In the genomic region with DNA sequence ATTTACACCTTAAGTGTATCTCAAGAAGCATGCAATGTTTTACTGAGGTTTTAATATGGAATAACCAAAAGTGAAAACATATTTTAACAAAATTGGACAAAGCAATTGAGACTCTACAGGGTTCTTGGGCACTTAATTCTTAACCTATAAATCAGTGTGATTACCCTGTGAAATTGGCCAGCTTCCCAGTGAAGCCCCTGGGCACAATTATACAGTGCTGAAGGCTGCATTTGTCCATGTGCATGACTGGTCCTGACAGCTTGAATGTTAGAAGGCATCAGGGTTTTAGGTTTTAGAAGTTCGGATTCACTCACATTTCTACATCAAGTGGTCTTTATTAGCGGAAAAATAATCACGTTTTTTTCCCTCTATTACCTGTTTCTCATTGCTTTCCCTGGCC, we compare ENCODE assay signal across 15 mouse cellular contexts.
DNase-seq lines count a peak whose midpoint lies in the region; ATAC-seq and TF ChIP-seq lines count a peak whose summit lies in the region.
"Had no signal": no experiment of that assay in that cellular context is flagged by ENCODE, and none has a peak within 500 bp of the region (broad histone marks: within the 10 kb centered on the region; RNA-seq: fewer than 3 reads in every experiment).

No protein-coding gene starts in this region.

- H3K9me3 ChIP-seq in forebrain, embryonic 14.5 days (replicated peaks; ENCODE audit: control insufficient read depth, low read length) = no peaks in the 10 kb centered on the region
- H3K9me3 ChIP-seq in forebrain, embryonic 15.5 days = no peaks in the 10 kb centered on the region
- no peaks in the 10 kb centered on the region for H3K9me3 ChIP-seq in midbrain, postnatal 0 days (ENCODE audit: low read length)
- no peaks in the 10 kb centered on the region for H3K9me3 ChIP-seq in midbrain, embryonic 11.5 days (ENCODE audit: control insufficient read depth, low read length)
- H3K9me3 ChIP-seq in limb, embryonic 12.5 days = peaks cover 4% of the 10 kb centered on the region; the same call in 1 of the 2 replicates
- H3K9me3 ChIP-seq: embryonic facial prominence, embryonic 15.5 days; heart, embryonic 10.5 days; liver, embryonic 15.5 days had no signal

- H3K36me3 ChIP-seq in forebrain, embryonic 14.5 days (ENCODE audit: control insufficient read depth, insufficient read depth, low read length) = no peaks in the 10 kb centered on the region
- H3K36me3 ChIP-seq in forebrain, embryonic 15.5 days = no peaks in the 10 kb centered on the region
- H3K36me3 ChIP-seq in midbrain, postnatal 0 days (ENCODE audit: insufficient read depth, low read length) = no peaks in the 10 kb centered on the region
- H3K36me3 ChIP-seq in midbrain, embryonic 11.5 days (ENCODE audit: control insufficient read depth, insufficient read depth, low read length) = no peaks in the 10 kb centered on the region
- no peaks in the 10 kb centered on the region for H3K36me3 ChIP-seq in limb, embryonic 12.5 days
- H3K36me3 ChIP-seq: embryonic facial prominence, embryonic 15.5 days; heart, embryonic 10.5 days; liver, embryonic 15.5 days had no signal

- no peak overlapping the region for H3K27ac ChIP-seq in forebrain, embryonic 14.5 days (ENCODE audit: low read depth, low read length)
- no peak overlapping the region for H3K27ac ChIP-seq in forebrain, embryonic 15.5 days (replicated peaks)
- H3K27ac ChIP-seq in midbrain, postnatal 0 days (ENCODE audit: low read depth, low read length) = no peak overlapping the region
- H3K27ac ChIP-seq in midbrain, embryonic 11.5 days (ENCODE audit: low read depth, low read length) = no peak overlapping the region
- peak overlapping the region; percentile 20; the same call in 1 of the 2 replicates for H3K27ac ChIP-seq in limb, embryonic 12.5 days
- H3K27ac ChIP-seq: embryonic facial prominence, embryonic 15.5 days; heart, embryonic 10.5 days; left cerebral cortex, adult 2 months; liver, embryonic 15.5 days had no signal

- peak; percentile 33 for DNase-seq in forebrain, embryonic 14.5 days (ENCODE audit: low spot score)
- DNase-seq in midbrain, postnatal 0 days (ENCODE audit: low spot score) = peak; percentile 70
- DNase-seq in midbrain, embryonic 11.5 days (ENCODE audit: low spot score, missing footprints) = no peak
- no peak for DNase-seq in gastrocnemius, postnatal 10 days
- no peak for DNase-seq in heart, postnatal 25 days (ENCODE audit: low spot score)
- DNase-seq: adrenal gland, adult 2 months; right cerebral cortex, postnatal 14 days had no signal

- intact Hi-C loops in heart, postnatal 25 days (cut with DNase I) = loop anchor here (10.0 kb wide), 1 partner anchor 149 kb away; no protein-coding TSS in a partner anchor

- H3K9ac ChIP-seq in forebrain, embryonic 14.5 days (ENCODE audit: low read length) = no peak overlapping the region
- no peak overlapping the region for H3K9ac ChIP-seq in forebrain, embryonic 15.5 days (replicated peaks)
- no peak overlapping the region for H3K9ac ChIP-seq in midbrain, postnatal 0 days (replicated peaks; ENCODE audit: low read length, poor library complexity, severe bottlenecking)
- H3K9ac ChIP-seq in midbrain, embryonic 11.5 days (ENCODE audit: low read length) = no peak overlapping the region
- no peak overlapping the region for H3K9ac ChIP-seq in limb, embryonic 12.5 days (replicated peaks)
- H3K9ac ChIP-seq: embryonic facial prominence, embryonic 15.5 days; liver, embryonic 15.5 days had no signal

- TF ChIP-seq CTCF in midbrain, postnatal 0 days (IDR thresholded peaks at IDR 0.05) = no peak

- H3K27me3 ChIP-seq in forebrain, embryonic 14.5 days (replicated peaks; ENCODE audit: control insufficient read depth, insufficient read depth, low read length) = no peaks in the 10 kb centered on the region
- H3K27me3 ChIP-seq in forebrain, embryonic 15.5 days = no peaks in the 10 kb centered on the region
- H3K27me3 ChIP-seq in midbrain, postnatal 0 days (ENCODE audit: insufficient read depth, low read length) = no peaks in the 10 kb centered on the region
- H3K27me3 ChIP-seq in midbrain, embryonic 11.5 days (ENCODE audit: control insufficient read depth, insufficient read depth, low read length) = no peaks in the 10 kb centered on the region
- H3K27me3 ChIP-seq in limb, embryonic 12.5 days = no peaks in the 10 kb centered on the region
- H3K27me3 ChIP-seq: embryonic facial prominence, embryonic 15.5 days; liver, embryonic 15.5 days; Patski had no signal

- WGBS in forebrain, embryonic 14.5 days = 67% methylated on average over 3 of the region's 3 CpGs
- 71% methylated on average over 3 of the region's 3 CpGs for whole genome bisulfite sequencing in forebrain, embryonic 15.5 days
- WGBS in midbrain, postnatal 0 days = 71% methylated on average over 3 of the region's 3 CpGs
- 97% methylated on average over 3 of the region's 3 CpGs for WGBS in midbrain, embryonic 11.5 days
- 40% methylated on average over 3 of the region's 3 CpGs for WGBS in limb, embryonic 12.5 days

- no peak overlapping the region for H3K4me3 ChIP-seq in forebrain, embryonic 14.5 days (ENCODE audit: low read depth, low read length)
- H3K4me3 ChIP-seq in forebrain, embryonic 15.5 days = no peak overlapping the region
- no peak overlapping the region for H3K4me3 ChIP-seq in midbrain, postnatal 0 days (ENCODE audit: low read depth, low read length)
- no peak overlapping the region for H3K4me3 ChIP-seq in midbrain, embryonic 11.5 days (ENCODE audit: low read depth, low read length)
- no peak overlapping the region for H3K4me3 ChIP-seq in limb, embryonic 12.5 days (replicated peaks)
- H3K4me3 ChIP-seq: embryonic facial prominence, embryonic 15.5 days; heart, embryonic 10.5 days; left cerebral cortex, adult 2 months; liver, embryonic 15.5 days had no signal

- no peak for ATAC-seq in forebrain, embryonic 14.5 days
- ATAC-seq in forebrain, embryonic 15.5 days (replicated peaks) = no peak
- ATAC-seq in midbrain, postnatal 0 days (ENCODE audit: low FRiP score) = no peak
- ATAC-seq in midbrain, embryonic 11.5 days (ENCODE audit: low FRiP score) = no peak
- peak; percentile 92 for ATAC-seq in limb, embryonic 12.5 days (ENCODE audit: insufficient number of reproducible peaks, insufficient read depth, low FRiP score, low TSS enrichment, low read depth)
- ATAC-seq: intestine, embryonic 16.5 days; Patski had no signal

- no peak overlapping the region for H3K4me2 ChIP-seq in forebrain, embryonic 14.5 days (ENCODE audit: low read length)
- H3K4me2 ChIP-seq in forebrain, embryonic 15.5 days (replicated peaks) = no peak overlapping the region
- H3K4me2 ChIP-seq in midbrain, postnatal 0 days (ENCODE audit: low read depth, low read length, poor library complexity, severe bottlenecking) = no peak overlapping the region
- H3K4me2 ChIP-seq in midbrain, embryonic 11.5 days = no peak overlapping the region
- no peak overlapping the region for H3K4me2 ChIP-seq in limb, embryonic 12.5 days
- H3K4me2 ChIP-seq: embryonic facial prominence, embryonic 15.5 days; liver, embryonic 15.5 days had no signal

- H3K4me1 ChIP-seq in forebrain, embryonic 14.5 days (ENCODE audit: control insufficient read depth, insufficient read depth, low read length) = no peaks in the 10 kb centered on the region
- H3K4me1 ChIP-seq in forebrain, embryonic 15.5 days = no peaks in the 10 kb centered on the region
- no peaks in the 10 kb centered on the region for H3K4me1 ChIP-seq in midbrain, postnatal 0 days (ENCODE audit: insufficient read depth, low read length)
- H3K4me1 ChIP-seq in midbrain, embryonic 11.5 days (ENCODE audit: control insufficient read depth, insufficient read depth, low read length) = no peaks in the 10 kb centered on the region
- H3K4me1 ChIP-seq in limb, embryonic 12.5 days (replicated peaks) = peaks cover 13% of the 10 kb centered on the region; the same call in 1 of the 2 replicates
- H3K4me1 ChIP-seq: liver, embryonic 15.5 days had no signal

Comparison
In these comparisons a context has a peak if more than half of its experiments do, and no peak if none do; other contexts are left out.
1. DNase-seq: peak in forebrain, embryonic 14.5 days (single experiment) and midbrain, postnatal 0 days (single experiment); none in midbrain, embryonic 11.5 days (single experiment), gastrocnemius, postnatal 10 days (single experiment) and heart, postnatal 25 days (single experiment).